19 mouse cellular contexts compared by ENCODE assay signal in genomic region chr3:55157413-55157812, GRCm38 (mm10). TPM values are rescaled to one million over a fixed set of nuclear protein-coding genes. Genes with fewer than 3 reads are reported as not detected.
DNase-seq lines count a peak whose midpoint lies in the region; ATAC-seq lines count a peak whose summit lies in the region.
"Had no signal": no experiment of that assay in that cellular context is flagged by ENCODE, and none has a peak within 500 bp of the region (broad histone marks: within the 10 kb centered on the region; RNA-seq: fewer than 3 reads in every experiment).

No protein-coding gene starts in this region.

- H3K4me3 ChIP-seq in forebrain, embryonic 12.5 days (replicated peaks), result no peak overlapping the region
- H3K4me3 ChIP-seq in forebrain, embryonic 11.5 days (ENCODE audit: low read depth, low read length), result no peak overlapping the region
- H3K4me3 ChIP-seq in midbrain, embryonic 11.5 days (ENCODE audit: low read depth, low read length), result no peak overlapping the region
- H3K4me3 ChIP-seq in midbrain, embryonic 10.5 days, result no peak overlapping the region
- H3K4me3 ChIP-seq in midbrain, embryonic 12.5 days, result no peak overlapping the region
- H3K4me3 ChIP-seq in heart, embryonic 11.5 days (ENCODE audit: low read depth, low read length), result no peak overlapping the region
- H3K4me3 ChIP-seq: myocyte had no signal

- H3K27me3 ChIP-seq in forebrain, embryonic 12.5 days, result 0 out of 2 replicates have a peak, but pooled peaks cover 3% of the 10 kb centered on the region
- H3K27me3 ChIP-seq in forebrain, embryonic 11.5 days (ENCODE audit: control insufficient read depth, insufficient read depth, low read length), result no peaks in the 10 kb centered on the region
- H3K27me3 ChIP-seq in midbrain, embryonic 11.5 days (ENCODE audit: control insufficient read depth, insufficient read depth, low read length), result no peaks in the 10 kb centered on the region
- H3K27me3 ChIP-seq in midbrain, embryonic 10.5 days (ENCODE audit: low read depth, poor library complexity, severe bottlenecking), result no peaks in the 10 kb centered on the region
- 0 out of 2 replicates have a peak, but pooled peaks cover 4% of the 10 kb centered on the region for H3K27me3 ChIP-seq in midbrain, embryonic 12.5 days
- H3K27me3 ChIP-seq in heart, embryonic 11.5 days (ENCODE audit: control insufficient read depth, insufficient read depth, low read length), result no peaks in the 10 kb centered on the region
- H3K27me3 ChIP-seq: Patski had no signal

- H3K36me3 ChIP-seq in forebrain, embryonic 12.5 days (replicated peaks), result no peaks in the 10 kb centered on the region
- no peaks in the 10 kb centered on the region for H3K36me3 ChIP-seq in forebrain, embryonic 11.5 days (ENCODE audit: control insufficient read depth, insufficient read depth, low read length)
- H3K36me3 ChIP-seq in midbrain, embryonic 11.5 days (ENCODE audit: control insufficient read depth, insufficient read depth, low read length), result no peaks in the 10 kb centered on the region
- H3K36me3 ChIP-seq in midbrain, embryonic 10.5 days, result no peaks in the 10 kb centered on the region
- no peaks in the 10 kb centered on the region for H3K36me3 ChIP-seq in midbrain, embryonic 12.5 days
- H3K36me3 ChIP-seq in heart, embryonic 11.5 days (ENCODE audit: control insufficient read depth, insufficient read depth, low read length), result no peaks in the 10 kb centered on the region

- no peak overlapping the region for H3K27ac ChIP-seq in forebrain, embryonic 12.5 days
- H3K27ac ChIP-seq in forebrain, embryonic 11.5 days (ENCODE audit: low read depth, low read length), result no peak overlapping the region
- H3K27ac ChIP-seq in midbrain, embryonic 11.5 days (ENCODE audit: low read depth, low read length), result no peak overlapping the region
- H3K27ac ChIP-seq in midbrain, embryonic 10.5 days (replicated peaks), result no peak overlapping the region; the same call in 1 of the 2 replicates
- no peak overlapping the region for H3K27ac ChIP-seq in midbrain, embryonic 12.5 days (replicated peaks)
- H3K27ac ChIP-seq in heart, embryonic 11.5 days (ENCODE audit: low read depth, low read length), result no peak overlapping the region
- H3K27ac ChIP-seq: stomach, postnatal 0 days had no signal

- H3K9me3 ChIP-seq in forebrain, embryonic 12.5 days, result no peaks in the 10 kb centered on the region
- no peaks in the 10 kb centered on the region for H3K9me3 ChIP-seq in forebrain, embryonic 11.5 days (ENCODE audit: control insufficient read depth, low read length)
- no peaks in the 10 kb centered on the region for H3K9me3 ChIP-seq in midbrain, embryonic 11.5 days (ENCODE audit: control insufficient read depth, low read length)
- no peaks in the 10 kb centered on the region for H3K9me3 ChIP-seq in midbrain, embryonic 10.5 days (replicated peaks)
- no peaks in the 10 kb centered on the region for H3K9me3 ChIP-seq in midbrain, embryonic 12.5 days
- no peaks in the 10 kb centered on the region for H3K9me3 ChIP-seq in heart, embryonic 11.5 days (replicated peaks; ENCODE audit: control insufficient read depth, low read length)

- H3K4me1 ChIP-seq in forebrain, embryonic 12.5 days, result 0 out of 2 replicates have a peak, but pooled peaks cover 5% of the 10 kb centered on the region
- H3K4me1 ChIP-seq in forebrain, embryonic 11.5 days (replicated peaks; ENCODE audit: control insufficient read depth, insufficient read depth, low read length), result 0 out of 2 replicates have a peak, but pooled peaks cover 2% of the 10 kb centered on the region
- peaks cover 3% of the 10 kb centered on the region; the same call in 1 of the 2 replicates for H3K4me1 ChIP-seq in midbrain, embryonic 11.5 days (ENCODE audit: control insufficient read depth, insufficient read depth, low read length)
- peaks cover 15% of the 10 kb centered on the region for H3K4me1 ChIP-seq in midbrain, embryonic 10.5 days
- peaks cover 8% of the 10 kb centered on the region; the same call in 1 of the 2 replicates for H3K4me1 ChIP-seq in midbrain, embryonic 12.5 days
- H3K4me1 ChIP-seq in heart, embryonic 11.5 days (ENCODE audit: control insufficient read depth, insufficient read depth, low read length), result no peaks in the 10 kb centered on the region

- WGBS in forebrain, embryonic 12.5 days, result 64% methylated on average over 5 of the region's 5 CpGs
- WGBS in forebrain, embryonic 11.5 days, result 69% methylated on average over 5 of the region's 5 CpGs
- WGBS in midbrain, embryonic 11.5 days, result 54% methylated on average over 5 of the region's 5 CpGs
- WGBS in midbrain, embryonic 10.5 days, result 64% methylated on average over 5 of the region's 5 CpGs
- 61% methylated on average over 5 of the region's 5 CpGs for WGBS in midbrain, embryonic 12.5 days
- 78% methylated on average over 5 of the region's 5 CpGs for WGBS in heart, embryonic 11.5 days (ENCODE audit: insufficient replicate concordance)

- 0 out of 2 replicates have a peak, but pooled peaks have one; percentile 48 for ATAC-seq in forebrain, embryonic 12.5 days (ENCODE audit: low FRiP score)
- no peak; the same call in 1 of the 2 replicates for ATAC-seq in forebrain, embryonic 11.5 days (replicated peaks; ENCODE audit: low FRiP score)
- ATAC-seq in midbrain, embryonic 11.5 days (ENCODE audit: low FRiP score), result peak; percentile 35; the same call in 1 of the 2 replicates
- peak; percentile 49; the same call in 1 of the 2 replicates for ATAC-seq in midbrain, embryonic 12.5 days (ENCODE audit: low FRiP score, low read depth)
- no peak for ATAC-seq in heart, embryonic 11.5 days (replicated peaks; ENCODE audit: insufficient number of reproducible peaks, low FRiP score, low TSS enrichment)
- ATAC-seq in megakaryocyte-erythroid progenitor cell, adult 5-6 weeks (replicated peaks; ENCODE audit: low FRiP score, low TSS enrichment, poor library complexity, severe bottlenecking), result no peak
- ATAC-seq: Patski had no signal

- no peak for DNase-seq in forebrain, embryonic 11.5 days (ENCODE audit: low spot score)
- no peak for DNase-seq in midbrain, embryonic 11.5 days (ENCODE audit: low spot score, missing footprints)
- no peak for DNase-seq in midbrain, embryonic 10.5 days (ENCODE audit: low spot score)
- no peak for DNase-seq in thymus, postnatal 4 days
- DNase-seq: cerebellum, adult 18-20 months; kidney, adult 9 months; lung, postnatal 4 days; thymus, postnatal 36 days had no signal

- no peak overlapping the region for H3K9ac ChIP-seq in forebrain, embryonic 12.5 days
- H3K9ac ChIP-seq in forebrain, embryonic 11.5 days (ENCODE audit: low read length), result no peak overlapping the region
- H3K9ac ChIP-seq in midbrain, embryonic 11.5 days (ENCODE audit: low read length), result no peak overlapping the region
- H3K9ac ChIP-seq in midbrain, embryonic 12.5 days (replicated peaks), result no peak overlapping the region
- no peak overlapping the region for H3K9ac ChIP-seq in heart, embryonic 11.5 days (ENCODE audit: low read depth, low read length)

- H3K4me2 ChIP-seq in forebrain, embryonic 12.5 days, result no peak overlapping the region
- H3K4me2 ChIP-seq in forebrain, embryonic 11.5 days (ENCODE audit: low read depth, low read length, severe bottlenecking), result no peak overlapping the region
- no peak overlapping the region for H3K4me2 ChIP-seq in midbrain, embryonic 11.5 days
- no peak overlapping the region for H3K4me2 ChIP-seq in midbrain, embryonic 12.5 days (replicated peaks)
- H3K4me2 ChIP-seq in heart, embryonic 11.5 days, result no peak overlapping the region

RNA-seq across cellular contexts. Expression of gene Ccdc169, which starts 20.3 kb away (rescaled TPM):
- 0.09 and 0.10 TPM in 2 replicates for polyA plus RNA-seq in forebrain, embryonic 12.5 days (2016; fragmentation: Nextera tagmentation; extraction: Ambion mirVana)
- polyA plus RNA-seq in forebrain, embryonic 11.5 days (2014; fragmentation: Nextera tagmentation; extraction: Ambion mirVana), result 0.08 and 0.12 TPM in 2 replicates
- polyA plus RNA-seq in midbrain, embryonic 11.5 days (2014; fragmentation: Nextera tagmentation; extraction: Ambion mirVana), result 0.15 TPM in 1 of 2 replicates, not detected in the other
- polyA plus RNA-seq in midbrain, embryonic 10.5 days (2016; fragmentation: Nextera tagmentation; extraction: Ambion mirVana), result 0.10 and 0.25 TPM in 2 replicates
- polyA plus RNA-seq in midbrain, embryonic 12.5 days (2016; fragmentation: Nextera tagmentation; extraction: Ambion mirVana), result not detected in 2 replicates
- not detected in 2 replicates for polyA plus RNA-seq in heart, embryonic 11.5 days (2014; fragmentation: Nextera tagmentation; extraction: Ambion mirVana)
- 0.84 TPM in 1 of 2 replicates, not detected in the other for total RNA-seq in megakaryocyte-erythroid progenitor cell, adult 5-6 weeks (2014; fragmentation: Nextera tagmentation)
- not detected in 2 replicates for total RNA-seq in megakaryocyte-erythroid progenitor cell, adult 5-6 weeks (2017)
- polyA plus RNA-seq: heart, embryonic 14.5 days; liver, embryonic 16.5 days; spleen, adult 2 months had no signal

RNA-seq across cellular contexts. Expression of gene Sohlh2, which starts 24.4 kb away (rescaled TPM):
- polyA plus RNA-seq in forebrain, embryonic 12.5 days (2016; fragmentation: Nextera tagmentation; extraction: Ambion mirVana), result not detected in 2 replicates
- polyA plus RNA-seq in forebrain, embryonic 11.5 days (2014; fragmentation: Nextera tagmentation; extraction: Ambion mirVana), result 0.11 TPM in 1 of 2 replicates, not detected in the other
- not detected in 2 replicates for polyA plus RNA-seq in midbrain, embryonic 11.5 days (2014; fragmentation: Nextera tagmentation; extraction: Ambion mirVana)
- polyA plus RNA-seq in midbrain, embryonic 10.5 days (2016; fragmentation: Nextera tagmentation; extraction: Ambion mirVana), result 0.05 TPM in 1 of 2 replicates, not detected in the other
- polyA plus RNA-seq in midbrain, embryonic 12.5 days (2016; fragmentation: Nextera tagmentation; extraction: Ambion mirVana), result not detected in 2 replicates
- not detected in 2 replicates for polyA plus RNA-seq in heart, embryonic 11.5 days (2014; fragmentation: Nextera tagmentation; extraction: Ambion mirVana)
- total RNA-seq in megakaryocyte-erythroid progenitor cell, adult 5-6 weeks (2014; fragmentation: Nextera tagmentation), result not detected in 2 replicates
- total RNA-seq in megakaryocyte-erythroid progenitor cell, adult 5-6 weeks (2017), result not detected in 2 replicates
- total RNA-seq: left cerebral cortex, adult 18-20 months had no signal
- polyA plus RNA-seq: heart, embryonic 14.5 days; liver, embryonic 16.5 days; Patski; spleen, adult 2 months; stomach, postnatal 0 days had no signal

RNA-seq across cellular contexts. Expression of gene Spg20, which starts 45.5 kb away (rescaled TPM):
- 34.9 and 38.9 TPM in 2 replicates for polyA plus RNA-seq in forebrain, embryonic 12.5 days (2016; fragmentation: Nextera tagmentation; extraction: Ambion mirVana)
- polyA plus RNA-seq in forebrain, embryonic 11.5 days (2014; fragmentation: Nextera tagmentation; extraction: Ambion mirVana), result 53.3 and 53.6 TPM in 2 replicates
- 41.1 and 46.3 TPM in 2 replicates for polyA plus RNA-seq in midbrain, embryonic 11.5 days (2014; fragmentation: Nextera tagmentation; extraction: Ambion mirVana)
- polyA plus RNA-seq in midbrain, embryonic 10.5 days (2016; fragmentation: Nextera tagmentation; extraction: Ambion mirVana), result 50.5 and 51.6 TPM in 2 replicates
- 35.9 and 37.8 TPM in 2 replicates for polyA plus RNA-seq in midbrain, embryonic 12.5 days (2016; fragmentation: Nextera tagmentation; extraction: Ambion mirVana)
- polyA plus RNA-seq in heart, embryonic 11.5 days (2014; fragmentation: Nextera tagmentation; extraction: Ambion mirVana), result 47.3 and 50.6 TPM in 2 replicates
- total RNA-seq in megakaryocyte-erythroid progenitor cell, adult 5-6 weeks (2014; fragmentation: Nextera tagmentation), result 12.3 and 16.4 TPM in 2 replicates
- 32.3 and 33.2 TPM in 2 replicates for total RNA-seq in megakaryocyte-erythroid progenitor cell, adult 5-6 weeks (2017)

Comparison
In these comparisons a context has a peak if more than half of its experiments do, and no peak if none do; other contexts are left out.
1. ATAC-seq: peak in forebrain, embryonic 12.5 days (single experiment), midbrain, embryonic 11.5 days (single experiment) and midbrain, embryonic 12.5 days (single experiment); none in forebrain, embryonic 11.5 days (single experiment), heart, embryonic 11.5 days (single experiment) and megakaryocyte-erythroid progenitor cell, adult 5-6 weeks (single experiment).